Mouse (Mus musculus) spleen, adult 2 months (tissue): ENCODE measurements at regions not wholly inside any gene's neighbourhood (a gene's known extent, or its start where the extent isn't known, plus 50 kb on each side); places are given as distances from the start of the nearest gene placed in this dataset.

Experiments used
- DNase-seq, 2 experiments: peaks; one replicate each; pipeline versions ENCODE4 v3.0.0 to v3.0.0-alpha.2; 2012 to 2021; ENCODE audit warnings: low spot score in 2 of 2, low read depth in 1 of 2
- H3K27ac ChIP-seq: fragments of 200-500 bp; 2 replicates; pipeline ENCODE4 v1.5.1; 2012; ENCODE audit warnings: low read length, inconsistent platforms; ENCODE audit not compliant: insufficient read depth
- H3K27me3 ChIP-seq: fragments of 200-500 bp; 2 replicates; pipeline ENCODE4 v1.6.1; 2012; ENCODE audit warnings: mild to moderate bottlenecking, moderate library complexity, low read length, inconsistent platforms; ENCODE audit not compliant: control insufficient read depth, insufficient read depth
- H3K36me3 ChIP-seq: fragments of 200-500 bp; 2 replicates; pipeline ENCODE4 v1.6.1; 2012; ENCODE audit warnings: mild to moderate bottlenecking, low read length, inconsistent platforms; ENCODE audit not compliant: control insufficient read depth, insufficient read depth
- H3K4me1 ChIP-seq: fragments of 200-500 bp; 2 replicates; pipeline ENCODE4 v1.6.1; 2011; ENCODE audit warnings: inconsistent platforms; ENCODE audit not compliant: control insufficient read depth, insufficient read depth, insufficient read length
- H3K4me3 ChIP-seq: fragments of 200-500 bp; 2 replicates; pipeline ENCODE4 v1.5.1; 2011; ENCODE audit warnings: mild to moderate bottlenecking, inconsistent platforms; ENCODE audit not compliant: insufficient read depth, insufficient read length; ENCODE audit errors: extremely low read depth
- CTCF ChIP-seq: fragments of 200-500 bp; IDR thresholded peaks from 2 replicates; pipeline ENCODE4 v1.5.1; 2011; ENCODE audit warnings: mild to moderate bottlenecking, inconsistent platforms; ENCODE audit not compliant: insufficient read depth, insufficient read length, insufficient replicate concordance; ENCODE audit errors: extremely low read depth
- POLR2A ChIP-seq: fragments of 200-500 bp; IDR thresholded peaks from 2 replicates; pipeline ENCODE4 v1.6.1; 2011; ENCODE audit warnings: low read depth, low read length, inconsistent platforms
- WGBS: fragments of 180-500 bp; shearing (Covaris S2); methylation state at CpG from one replicate; pipeline ENCODE4 v1.1.7; 2018; 5-methylcytosine and 5-hydroxymethylcytosine counted together

- DNase-seq = no peak
- WGBS = 86% methylated on average over 3 of the region's 3 CpGs
- Histone ChIP-seq H3K27me3 (no peaks in the 10 kb centered on the region), H3K36me3 (no peaks in the 10 kb centered on the region), H3K4me3 (no peak overlapping the region), H3K4me1 (no peaks in the 10 kb centered on the region), H3K27ac (no peak overlapping the region)
- TF ChIP-seq POLR2A (no peak), CTCF (no peak)
Observed at GRCm38 (mm10) chr6:103352405-103353124, 157.8 kb upstream of the Chl1 start.

GRCm38 (mm10) chr6:103353346-103353745 is 157.0 kb upstream of the Chl1 start:
- no peaks in the 10 kb centered on the region for H3K36me3 ChIP-seq

GRCm38 (mm10) chr6:103366782-103367491 is 143.4 kb upstream of the Chl1 start:
- 75% methylated on average over 2 of the region's 2 CpGs for WGBS

More at GRCm38 (mm10) chr6:103353346-103353745, 157.0 kb upstream of the Chl1 start:
- H3K27ac ChIP-seq = no peak overlapping the region
- no peaks in the 10 kb centered on the region for H3K27me3 ChIP-seq
- TF ChIP-seq POLR2A = no peak
- no peak for TF ChIP-seq CTCF
- WGBS = 88% methylated on average over 1 of the region's 1 CpGs
- no peaks in the 10 kb centered on the region for H3K4me1 ChIP-seq
- H3K4me3 ChIP-seq = no peak overlapping the region
- DNase-seq = no peak

GRCm38 (mm10) chr6:103374956-103375355 is 135.4 kb upstream of the Chl1 start:
- no peak for TF ChIP-seq CTCF
- TF ChIP-seq POLR2A = no peak
- Histone ChIP-seq H3K4me1 (no peaks in the 10 kb centered on the region), H3K36me3 (no peaks in the 10 kb centered on the region), H3K4me3 (no peak overlapping the region), H3K27me3 (no peaks in the 10 kb centered on the region), H3K27ac (no peak overlapping the region)
- no peak for DNase-seq
- WGBS = 93% methylated on average over 7 of the region's 7 CpGs

More at GRCm38 (mm10) chr6:103366782-103367491, 143.4 kb upstream of the Chl1 start:
- H3K27me3 ChIP-seq = no peaks in the 10 kb centered on the region
- no peak overlapping the region for H3K4me3 ChIP-seq
- H3K4me1 ChIP-seq = no peaks in the 10 kb centered on the region
- no peak overlapping the region for H3K27ac ChIP-seq
- no peak for DNase-seq
- no peaks in the 10 kb centered on the region for H3K36me3 ChIP-seq
- TF ChIP-seq POLR2A (no peak), CTCF (no peak)

- TF ChIP-seq CTCF (no peak), POLR2A (no peak)
- Histone ChIP-seq H3K4me3 (no peak overlapping the region), H3K27me3 (no peaks in the 10 kb centered on the region), H3K4me1 (no peaks in the 10 kb centered on the region), H3K36me3 (no peaks in the 10 kb centered on the region), H3K27ac (no peak overlapping the region)
- DNase-seq = no peak
- WGBS = 89% methylated on average over 1 of the region's 1 CpGs
Observed at GRCm38 (mm10) chr6:103377277-103377676, 133.1 kb upstream of the Chl1 start.

- no peaks in the 10 kb centered on the region for H3K4me1 ChIP-seq
- no peaks in the 10 kb centered on the region for H3K27me3 ChIP-seq
- H3K4me3 ChIP-seq = no peak overlapping the region
- TF ChIP-seq POLR2A (no peak), CTCF (no peak)
- no peaks in the 10 kb centered on the region for H3K36me3 ChIP-seq
- DNase-seq = no peak
- no peak overlapping the region for H3K27ac ChIP-seq
Observed at GRCm38 (mm10) chr6:103378047-103378446, 132.3 kb upstream of the Chl1 start.

- no peak for DNase-seq
- Histone ChIP-seq H3K36me3 (no peaks in the 10 kb centered on the region), H3K4me3 (no peak overlapping the region), H3K27me3 (no peaks in the 10 kb centered on the region), H3K27ac (no peak overlapping the region), H3K4me1 (no peaks in the 10 kb centered on the region)
- 81% methylated on average over 1 of the region's 1 CpGs for WGBS
- TF ChIP-seq POLR2A (no peak), CTCF (no peak)
Observed at GRCm38 (mm10) chr6:103381030-103381429, 129.4 kb upstream of the Chl1 start.
